Mouse (Mus musculus): ENCODE data around the gene Pklr. TPM values are rescaled to one million over a fixed set of nuclear protein-coding genes. Genes with fewer than 3 reads are reported as not detected.

Gene Pklr
- 1.8 TPM for polyA plus RNA-seq (2015; fragmentation: Illumina TruSeq; extraction: RNeasy Lipid Tissue Mini Kit (QIAGEN cat#74804); ENCODE audit: insufficient read depth, low replicate concordance)

DNA sequence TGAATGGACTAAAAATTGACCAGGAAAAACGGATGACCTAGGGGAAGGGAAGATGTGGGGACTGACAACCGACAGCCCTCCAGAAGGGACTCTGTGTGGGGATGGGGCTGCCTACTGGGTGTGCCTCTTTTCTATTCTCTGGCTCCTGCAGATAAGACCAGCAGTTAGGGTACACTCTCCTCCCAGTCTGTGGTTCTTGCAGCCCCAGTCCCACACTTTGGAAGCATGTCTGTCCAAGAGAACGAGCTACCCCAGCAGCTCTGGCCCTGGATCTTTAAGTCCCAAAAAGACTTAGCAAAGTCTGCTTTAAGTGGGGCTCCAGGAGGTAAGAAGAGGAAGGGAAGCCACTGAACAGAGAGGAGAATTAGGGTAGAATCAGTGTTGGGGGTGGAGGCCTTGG is at the start of gene Pklr:
Pklr (plus strand) TSS at position 185 of the 400 bp plus-strand sequence.

DNA sequence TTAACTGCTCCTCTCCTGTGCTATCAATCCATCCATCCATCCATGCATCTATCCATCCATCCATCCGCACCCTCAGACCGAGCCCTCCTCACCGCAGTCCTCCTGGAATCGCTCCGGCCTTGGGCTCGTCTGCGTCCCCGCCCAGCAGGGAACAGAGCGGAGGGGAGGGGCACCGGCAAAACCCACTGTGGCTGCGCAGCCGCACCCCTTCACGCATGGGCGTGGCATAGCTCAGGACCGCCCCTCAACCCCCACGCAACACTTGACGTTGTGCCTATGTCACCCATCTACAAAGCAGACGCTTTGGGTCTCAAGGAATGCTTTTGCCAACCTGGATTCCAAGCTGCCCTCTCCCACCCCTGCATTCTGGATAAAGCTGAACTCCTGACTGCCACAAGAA is 42.8 kb upstream of the Pklr start, which contains the start of gene Rusc1:
Rusc1 (minus strand) TSS at position 137 of the 400 bp plus-strand sequence.

DNA sequence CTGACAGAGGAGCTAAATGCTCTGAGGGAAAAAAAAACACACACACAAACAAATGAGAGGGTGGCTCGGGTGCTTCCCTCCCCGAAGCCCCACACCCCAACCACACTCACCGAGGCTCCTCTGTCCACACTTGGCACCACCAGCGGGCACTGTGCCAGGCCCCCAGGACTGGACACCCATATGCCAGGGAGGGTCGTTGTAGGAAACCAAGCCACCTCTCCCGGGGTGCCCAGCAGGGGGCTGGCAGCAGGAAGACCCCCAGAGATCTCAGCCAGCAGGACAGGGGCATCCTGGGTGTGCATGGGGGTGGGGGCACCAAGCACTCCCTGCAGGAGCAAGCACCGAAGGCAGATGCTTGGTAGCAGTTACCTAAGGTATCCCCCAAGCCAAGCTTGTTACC is 35.1 kb upstream of the Pklr start, which contains the start of gene Gm43738:
Gm43738 (minus strand) TSS at position 289 of the 400 bp plus-strand sequence.

DNA sequence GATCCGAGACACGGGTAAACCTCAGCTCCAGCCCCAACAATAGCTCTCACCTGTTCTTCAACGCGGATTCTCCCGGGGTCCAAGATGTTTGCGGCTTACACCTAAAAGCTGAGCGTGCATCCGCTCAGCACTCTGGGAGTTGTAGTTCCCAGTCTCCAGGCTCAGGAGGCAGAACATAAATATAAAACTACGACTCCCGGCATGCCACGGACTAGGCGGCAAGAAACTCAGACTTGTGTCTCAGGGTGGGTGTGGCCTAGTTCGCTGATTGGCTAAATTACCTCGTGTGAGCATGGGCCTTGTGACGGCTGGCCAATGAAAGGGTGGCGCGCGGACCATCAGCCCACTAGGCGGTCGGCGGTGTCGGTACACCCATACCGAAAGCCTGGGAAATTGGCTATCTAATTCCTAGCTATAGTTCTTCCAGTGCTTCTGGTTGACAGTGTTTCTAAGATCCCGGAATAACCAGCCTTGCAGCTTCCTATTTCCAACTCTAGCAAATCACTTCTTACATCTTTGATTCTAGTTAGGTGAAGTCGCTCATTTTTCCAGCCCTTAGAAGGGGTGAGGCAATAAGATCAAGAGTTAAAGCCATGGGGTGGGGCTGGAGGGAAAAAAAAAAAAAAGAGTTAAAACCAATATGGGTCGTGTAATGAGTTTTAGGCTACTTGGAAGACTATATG is 34.0 kb upstream of the Pklr start, which contains the start of gene Fdps:
Fdps (minus strand) TSS at position 148 of the 683 bp plus-strand sequence.

DNA sequence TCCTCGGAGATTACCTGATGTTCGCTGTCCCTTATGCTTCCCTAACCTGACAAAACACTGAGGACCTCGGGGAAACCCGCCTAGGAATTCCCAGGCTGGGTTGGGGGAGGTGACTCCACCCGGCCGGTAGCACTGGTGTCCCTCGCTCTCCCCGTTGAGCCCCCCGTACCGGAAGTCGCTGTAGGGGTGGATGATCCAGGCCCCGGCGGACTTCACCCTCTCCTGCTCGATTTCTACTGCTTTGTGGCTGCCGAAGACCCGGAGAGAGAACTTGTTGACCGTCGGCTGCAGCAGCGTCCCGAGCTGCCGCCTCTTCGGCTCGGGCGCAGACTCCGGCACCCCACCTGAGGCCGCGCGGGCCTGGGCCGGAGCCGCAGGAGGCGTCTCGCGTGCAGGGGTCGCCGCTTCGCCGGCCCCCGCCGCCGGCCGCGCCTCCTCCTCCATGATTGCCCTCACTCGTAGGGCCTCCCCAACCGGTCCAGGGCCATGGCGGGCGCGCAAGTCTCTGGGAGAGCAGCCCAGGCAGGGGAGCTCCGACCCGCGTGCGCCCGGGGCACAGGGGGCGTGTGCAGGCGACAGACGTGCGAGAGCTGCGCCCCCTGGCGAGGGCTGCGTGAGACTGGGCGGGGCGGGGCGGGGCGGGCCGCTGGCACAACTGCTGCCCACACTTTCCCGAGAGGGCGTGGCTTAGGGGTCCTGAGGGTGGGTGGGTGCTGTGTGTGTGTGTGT is 23.8 kb downstream of the Pklr start, which contains the start of gene Hcn3:
Hcn3 (minus strand) TSS at position 581 of the 729 bp plus-strand sequence.

DNA sequence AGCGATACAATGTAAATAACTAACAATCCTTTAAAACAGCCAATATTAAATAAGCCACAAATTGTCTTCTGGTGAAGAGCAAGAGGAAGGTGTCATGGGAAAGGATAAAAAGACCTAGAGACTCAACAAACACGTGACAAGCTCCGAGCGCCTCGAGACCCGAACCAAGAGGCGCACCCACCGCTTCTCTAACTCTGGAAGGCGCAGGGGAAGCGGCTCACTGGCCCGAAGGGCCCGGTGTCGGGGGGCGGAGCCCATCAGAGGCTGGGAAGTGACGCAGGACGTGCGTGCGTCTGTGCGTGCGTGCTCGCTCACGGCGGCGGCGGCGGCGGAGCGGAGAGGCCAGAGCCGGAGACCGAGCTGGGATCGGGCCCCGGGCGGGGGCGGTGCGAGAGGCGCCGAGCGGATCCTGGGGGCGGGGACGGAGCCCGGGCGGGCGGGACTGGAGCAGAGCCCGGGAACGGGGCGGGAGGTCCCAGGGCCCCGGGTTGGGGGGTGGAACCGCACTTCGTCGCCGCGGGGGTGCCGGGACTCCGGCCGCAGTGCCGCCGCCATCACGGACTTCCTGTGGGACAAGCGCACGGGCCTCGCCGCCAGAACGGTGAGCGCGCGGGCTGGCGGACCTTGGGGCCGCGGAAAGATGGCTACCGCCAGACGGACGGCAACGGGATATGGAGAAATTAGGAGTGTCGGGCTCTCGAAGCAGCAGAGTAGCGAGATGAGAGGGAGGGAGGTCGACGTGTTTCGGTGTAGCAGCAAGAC is 28.7 kb downstream of the Pklr start, which contains the start of gene Clk2:
Clk2 (plus strand) TSS at position 290 of the 762 bp plus-strand sequence.

DNA sequence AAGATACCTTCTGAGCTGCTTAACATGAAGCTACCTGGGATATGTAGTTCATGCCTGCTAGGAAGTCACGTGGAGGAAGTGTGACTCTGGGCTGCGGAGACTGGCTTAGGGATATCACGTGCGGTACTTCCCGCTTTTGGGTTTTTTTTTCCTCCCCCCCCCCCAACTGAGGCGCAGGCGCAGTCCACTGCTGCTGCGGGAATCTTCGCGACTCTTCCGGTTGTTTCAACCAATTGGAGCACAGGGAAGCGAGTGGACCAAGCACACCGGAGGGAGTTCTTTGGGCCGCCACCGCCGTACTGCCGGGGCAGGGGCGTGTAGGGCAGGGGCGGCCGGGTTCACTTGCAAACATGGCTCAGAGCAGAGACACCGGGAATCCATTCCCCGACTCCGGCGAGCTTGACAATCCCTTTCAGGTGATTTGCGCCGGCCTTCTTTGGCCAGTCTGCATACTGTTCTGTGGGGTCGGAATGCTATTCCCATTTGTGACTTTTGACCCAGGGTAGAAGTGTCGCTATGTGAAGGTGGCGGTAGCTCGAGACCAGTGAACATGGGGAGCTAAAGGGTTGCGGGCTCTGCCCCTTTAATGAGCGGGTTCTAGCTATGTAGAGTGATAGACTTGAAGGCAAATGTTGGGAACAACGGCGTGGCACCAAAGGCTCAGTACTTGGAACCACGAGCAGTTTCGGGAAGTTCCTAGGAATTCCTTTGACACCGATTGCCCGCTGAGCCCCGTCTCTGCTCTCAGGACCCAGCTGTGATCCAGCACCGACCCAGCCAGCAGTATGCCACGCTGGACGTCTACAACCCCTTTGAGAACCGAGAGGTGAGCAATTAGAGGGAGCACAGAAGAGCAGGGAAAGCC is 41.5 kb downstream of the Pklr start, which contains the start of gene Scamp3:
Scamp3 (plus strand) TSS at position 232 of the 865 bp plus-strand sequence.

DNA sequence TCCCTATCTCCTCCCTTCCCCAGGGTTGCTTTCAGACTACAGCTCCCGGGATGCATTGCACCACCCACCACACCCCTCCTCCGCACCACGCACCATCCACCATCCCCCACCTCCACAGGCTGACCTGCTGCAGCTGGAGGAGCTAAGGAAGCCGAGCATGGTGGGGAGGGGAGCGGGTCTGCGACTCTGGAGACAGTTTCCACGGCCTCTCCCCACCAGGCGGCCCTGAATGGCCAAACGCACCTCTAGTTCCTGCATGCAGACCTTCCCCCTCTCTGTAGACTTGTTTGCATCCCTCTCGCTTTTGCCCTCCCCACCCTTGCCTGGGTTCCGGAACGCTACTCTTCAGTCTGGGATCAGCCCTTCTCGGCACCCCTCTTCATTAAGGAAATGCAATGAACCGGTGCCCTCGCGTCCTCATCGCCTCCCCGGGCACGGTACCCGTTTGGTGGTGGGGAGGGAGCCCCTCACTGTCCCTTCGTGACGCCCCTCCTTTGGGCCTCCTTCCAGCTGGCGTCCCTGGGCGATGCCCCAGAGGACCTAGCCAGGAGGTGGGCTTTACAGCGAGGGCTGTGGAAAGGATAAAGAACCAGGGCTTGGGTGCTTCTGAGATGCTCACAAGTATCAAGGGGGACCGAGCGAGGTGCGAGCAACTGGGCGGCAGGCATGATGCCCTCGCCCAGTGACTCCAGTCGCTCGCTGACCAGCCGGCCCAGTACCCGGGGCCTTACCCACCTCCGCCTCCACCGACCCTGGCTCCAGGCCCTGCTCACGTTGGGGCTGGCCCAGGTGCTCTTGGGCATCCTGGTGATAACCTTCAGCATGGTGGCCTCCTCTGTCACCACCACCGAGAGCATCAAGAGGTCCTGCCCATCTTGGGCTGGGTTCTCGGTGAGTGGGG is 47.4 kb downstream of the Pklr start, which contains the start of gene Fam189b:
Fam189b (plus strand) TSS at position 86 of the 901 bp plus-strand sequence.

Other genes starting within 250 kb of the Pklr start
- gene Msto1, start 222.1 kb upstream of the Pklr start, polyA plus RNA-seq (2015; fragmentation: Illumina TruSeq; extraction: RNeasy Lipid Tissue Mini Kit (QIAGEN cat#74804); ENCODE audit: insufficient read depth, low replicate concordance): 8.1 TPM
- 56.6 TPM for gene Ash1l, start 185.5 kb upstream of the Pklr start, polyA plus RNA-seq (2015; fragmentation: Illumina TruSeq; extraction: RNeasy Lipid Tissue Mini Kit (QIAGEN cat#74804); ENCODE audit: insufficient read depth, low replicate concordance)
- gene Dap3, start 185.0 kb upstream of the Pklr start, polyA plus RNA-seq (2015; fragmentation: Illumina TruSeq; extraction: RNeasy Lipid Tissue Mini Kit (QIAGEN cat#74804); ENCODE audit: insufficient read depth, low replicate concordance): 82.1 TPM
- gene Rusc1, start 42.8 kb upstream of the Pklr start, polyA plus RNA-seq (2015; fragmentation: Illumina TruSeq; extraction: RNeasy Lipid Tissue Mini Kit (QIAGEN cat#74804); ENCODE audit: insufficient read depth, low replicate concordance): 22.4 TPM
- not detected for gene Gm43738, start 35.0 kb upstream of the Pklr start, polyA plus RNA-seq (2015; fragmentation: Illumina TruSeq; extraction: RNeasy Lipid Tissue Mini Kit (QIAGEN cat#74804); ENCODE audit: insufficient read depth, low replicate concordance)
- 37.3 TPM for gene Fdps, start 34.2 kb upstream of the Pklr start, polyA plus RNA-seq (2015; fragmentation: Illumina TruSeq; extraction: RNeasy Lipid Tissue Mini Kit (QIAGEN cat#74804); ENCODE audit: insufficient read depth, low replicate concordance)
- 0.23 TPM for gene Hcn3, start 24.1 kb downstream of the Pklr start, polyA plus RNA-seq (2015; fragmentation: Illumina TruSeq; extraction: RNeasy Lipid Tissue Mini Kit (QIAGEN cat#74804); ENCODE audit: insufficient read depth, low replicate concordance)
- 91.6 TPM for gene Clk2, start 28.7 kb downstream of the Pklr start, polyA plus RNA-seq (2015; fragmentation: Illumina TruSeq; extraction: RNeasy Lipid Tissue Mini Kit (QIAGEN cat#74804); ENCODE audit: insufficient read depth, low replicate concordance)
- gene Scamp3, start 41.3 kb downstream of the Pklr start, polyA plus RNA-seq (2015; fragmentation: Illumina TruSeq; extraction: RNeasy Lipid Tissue Mini Kit (QIAGEN cat#74804); ENCODE audit: insufficient read depth, low replicate concordance): 49.7 TPM
- gene Fam189b, start 47.0 kb downstream of the Pklr start, polyA plus RNA-seq (2015; fragmentation: Illumina TruSeq; extraction: RNeasy Lipid Tissue Mini Kit (QIAGEN cat#74804); ENCODE audit: insufficient read depth, low replicate concordance): 19.3 TPM
- 71.7 TPM for gene Gba, start 66.8 kb downstream of the Pklr start, polyA plus RNA-seq (2015; fragmentation: Illumina TruSeq; extraction: RNeasy Lipid Tissue Mini Kit (QIAGEN cat#74804); ENCODE audit: insufficient read depth, low replicate concordance)
- 2.9 TPM for gene Thbs3, start 79.0 kb downstream of the Pklr start, polyA plus RNA-seq (2015; fragmentation: Illumina TruSeq; extraction: RNeasy Lipid Tissue Mini Kit (QIAGEN cat#74804); ENCODE audit: insufficient read depth, low replicate concordance)
- gene Mtx1, start 90.9 kb downstream of the Pklr start, polyA plus RNA-seq (2015; fragmentation: Illumina TruSeq; extraction: RNeasy Lipid Tissue Mini Kit (QIAGEN cat#74804); ENCODE audit: insufficient read depth, low replicate concordance): 58.4 TPM
- 0.52 TPM for gene Muc1, start 92.9 kb downstream of the Pklr start, polyA plus RNA-seq (2015; fragmentation: Illumina TruSeq; extraction: RNeasy Lipid Tissue Mini Kit (QIAGEN cat#74804); ENCODE audit: insufficient read depth, low replicate concordance)
- gene Krtcap2, start 109.8 kb downstream of the Pklr start, polyA plus RNA-seq (2015; fragmentation: Illumina TruSeq; extraction: RNeasy Lipid Tissue Mini Kit (QIAGEN cat#74804); ENCODE audit: insufficient read depth, low replicate concordance): 83.8 TPM
- 0.54 TPM for gene Trim46, start 110.2 kb downstream of the Pklr start, polyA plus RNA-seq (2015; fragmentation: Illumina TruSeq; extraction: RNeasy Lipid Tissue Mini Kit (QIAGEN cat#74804); ENCODE audit: insufficient read depth, low replicate concordance)
- 3.5 TPM for gene Dpm3, start 123.2 kb downstream of the Pklr start, polyA plus RNA-seq (2015; fragmentation: Illumina TruSeq; extraction: RNeasy Lipid Tissue Mini Kit (QIAGEN cat#74804); ENCODE audit: insufficient read depth, low replicate concordance)
- 93.1 TPM for gene Slc50a1, start 134.4 kb downstream of the Pklr start, polyA plus RNA-seq (2015; fragmentation: Illumina TruSeq; extraction: RNeasy Lipid Tissue Mini Kit (QIAGEN cat#74804); ENCODE audit: insufficient read depth, low replicate concordance)
- gene Efna1, start 145.0 kb downstream of the Pklr start, polyA plus RNA-seq (2015; fragmentation: Illumina TruSeq; extraction: RNeasy Lipid Tissue Mini Kit (QIAGEN cat#74804); ENCODE audit: insufficient read depth, low replicate concordance): 3.6 TPM
- not detected for gene Efna3, start 186.8 kb downstream of the Pklr start, polyA plus RNA-seq (2015; fragmentation: Illumina TruSeq; extraction: RNeasy Lipid Tissue Mini Kit (QIAGEN cat#74804); ENCODE audit: insufficient read depth, low replicate concordance)
- gene Efna4, start 201.9 kb downstream of the Pklr start, polyA plus RNA-seq (2015; fragmentation: Illumina TruSeq; extraction: RNeasy Lipid Tissue Mini Kit (QIAGEN cat#74804); ENCODE audit: insufficient read depth, low replicate concordance): not detected
- gene Adam15, start 213.9 kb downstream of the Pklr start, polyA plus RNA-seq (2015; fragmentation: Illumina TruSeq; extraction: RNeasy Lipid Tissue Mini Kit (QIAGEN cat#74804); ENCODE audit: insufficient read depth, low replicate concordance): 18.7 TPM
- gene Dcst2, start 225.8 kb downstream of the Pklr start, polyA plus RNA-seq (2015; fragmentation: Illumina TruSeq; extraction: RNeasy Lipid Tissue Mini Kit (QIAGEN cat#74804); ENCODE audit: insufficient read depth, low replicate concordance): 0.36 TPM
- 0.44 TPM for gene Dcst1, start 229.1 kb downstream of the Pklr start, polyA plus RNA-seq (2015; fragmentation: Illumina TruSeq; extraction: RNeasy Lipid Tissue Mini Kit (QIAGEN cat#74804); ENCODE audit: insufficient read depth, low replicate concordance)